Mouse (Mus musculus): ENCODE results near the gene Cyb5rl.
"Not testable (repeated sequence)": the region's sequence is repeated elsewhere in the genome, so short reads cannot be mapped to it uniquely, and the experiment has no call there.

Gene Cyb5rl

DNA sequence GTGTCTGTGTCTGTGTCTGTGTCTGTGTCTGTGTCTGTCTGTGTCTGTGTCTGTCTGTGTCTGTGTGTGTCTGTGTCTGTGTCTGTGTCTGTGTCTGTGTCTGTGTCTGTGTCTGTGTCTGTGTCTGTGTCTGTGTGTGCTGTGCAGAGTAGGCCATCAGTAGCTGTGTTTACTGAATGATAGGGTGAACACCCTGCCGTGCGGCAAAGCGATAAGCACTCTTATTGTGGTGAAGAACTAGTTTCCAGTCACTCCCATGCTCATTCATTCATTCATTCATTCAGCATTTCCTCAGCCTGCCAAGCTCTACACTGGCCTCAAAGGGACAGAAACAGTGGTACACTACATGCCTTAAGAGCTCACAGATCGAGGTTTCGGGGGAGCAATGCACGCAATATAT is 42.4 kb downstream of the Cyb5rl start:
- not testable (repeated sequence) for DNase-seq (ENCODE audit: low spot score in 2 of 2)

GRCm38 (mm10) chr4:107114278-107114677 is 47.5 kb downstream of the Cyb5rl start:
- DNase-seq (ENCODE audit: low spot score in 2 of 2): no peak

DNA sequence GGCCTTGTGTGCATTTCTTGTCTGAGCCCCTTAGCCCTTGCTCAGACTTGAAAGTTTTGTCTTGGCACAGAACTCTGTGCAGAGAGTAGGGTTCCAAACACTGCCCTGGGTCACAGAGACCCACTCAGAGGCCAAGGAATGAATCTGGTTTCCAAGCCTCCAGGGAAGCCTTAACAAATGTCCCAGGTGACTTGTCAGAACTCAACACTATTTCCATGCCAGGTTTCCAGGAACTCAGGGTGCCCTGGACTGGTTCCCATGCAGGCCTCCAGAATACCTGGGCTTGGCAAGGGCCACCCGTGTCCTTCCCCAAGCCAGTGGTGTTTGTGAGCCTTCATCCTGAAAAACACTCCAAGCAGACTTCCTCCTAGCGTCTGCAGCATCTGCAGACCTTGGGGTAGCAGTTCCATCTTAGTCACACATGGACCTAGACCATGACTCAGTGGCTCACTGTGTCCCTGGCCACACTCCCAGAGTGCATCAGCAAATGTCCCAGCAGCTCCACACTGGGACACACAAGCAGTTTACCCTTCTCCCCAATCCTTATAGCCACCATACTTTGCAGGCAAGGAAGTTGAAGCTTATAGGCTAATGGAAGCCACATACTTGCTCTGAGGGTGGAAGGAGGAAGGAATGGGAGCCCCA is 51.1 kb downstream of the Cyb5rl start:
- no peak for DNase-seq (ENCODE audit: low spot score in 2 of 2)

GRCm38 (mm10) chr4:107119056-107119455 is 52.3 kb downstream of the Cyb5rl start:
- DNase-seq (ENCODE audit: low spot score in 2 of 2): no peak

DNA sequence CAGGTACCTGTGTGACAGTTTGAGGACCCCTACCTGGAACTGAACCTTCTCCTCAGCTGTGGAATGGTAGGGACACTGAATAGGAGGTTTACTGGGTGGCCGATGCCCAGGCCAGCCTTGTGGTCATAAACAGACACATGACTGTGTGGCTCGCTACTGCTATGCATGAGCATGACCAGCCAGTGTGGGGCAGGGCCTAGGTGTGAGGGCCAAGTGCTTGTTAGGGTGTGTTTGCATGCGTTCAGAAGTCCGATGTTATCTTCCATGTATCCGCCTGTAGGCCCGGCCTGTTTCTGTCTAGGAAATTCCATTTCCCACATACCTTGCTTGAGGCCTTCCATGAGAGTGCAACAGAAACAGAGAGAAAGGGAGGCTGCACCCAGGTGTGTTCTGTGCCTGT is 53.9 kb downstream of the Cyb5rl start:
- no peak for DNase-seq (ENCODE audit: low spot score in 2 of 2)

DNA sequence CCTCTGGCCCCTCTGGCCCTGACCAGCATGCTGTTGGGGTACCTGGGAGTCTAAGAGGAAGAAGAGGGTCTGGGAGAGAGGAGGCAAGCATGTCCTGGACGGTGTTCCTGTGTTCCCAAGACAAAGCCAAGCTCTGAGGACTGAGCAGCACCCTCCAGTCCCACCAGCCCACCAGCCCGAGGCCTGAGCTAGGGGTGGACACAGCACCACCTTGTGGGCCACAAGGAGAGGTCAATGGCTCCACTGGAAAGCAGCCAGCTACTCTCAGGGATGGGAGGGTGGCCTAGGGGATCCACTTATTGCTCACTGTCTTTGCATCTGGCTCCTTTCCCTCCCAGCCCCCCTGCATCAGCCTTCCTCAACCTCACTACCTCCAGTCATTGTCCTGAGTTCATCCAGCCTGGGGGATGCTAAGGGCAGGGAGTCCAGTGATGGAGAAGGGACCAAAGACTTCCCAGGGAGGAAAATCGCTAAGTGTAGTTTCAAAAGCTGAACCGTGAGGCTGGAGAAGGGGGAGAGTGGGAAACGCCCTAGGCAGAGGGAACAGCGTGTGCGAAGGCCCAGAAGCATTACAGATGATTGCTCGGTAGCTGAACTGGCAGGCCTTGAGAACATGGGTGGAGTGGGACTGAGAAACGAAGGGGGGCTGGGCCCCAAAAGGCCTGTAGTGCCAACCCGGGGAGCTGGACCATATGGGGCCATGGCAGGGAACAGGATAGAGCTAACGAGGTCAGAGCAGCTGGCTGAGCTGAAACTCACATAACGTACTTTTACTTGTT is 54.6 kb downstream of the Cyb5rl start:
- peak; percentile 19 for DNase-seq (ENCODE audit: low spot score in 2 of 2)

GRCm38 (mm10) chr4:107124376-107124775 is 57.6 kb downstream of the Cyb5rl start:
- no peak for DNase-seq (ENCODE audit: low spot score in 2 of 2)

GRCm38 (mm10) chr4:107125101-107125500 is 58.3 kb downstream of the Cyb5rl start:
- no peak for DNase-seq (ENCODE audit: low spot score in 2 of 2)

DNA sequence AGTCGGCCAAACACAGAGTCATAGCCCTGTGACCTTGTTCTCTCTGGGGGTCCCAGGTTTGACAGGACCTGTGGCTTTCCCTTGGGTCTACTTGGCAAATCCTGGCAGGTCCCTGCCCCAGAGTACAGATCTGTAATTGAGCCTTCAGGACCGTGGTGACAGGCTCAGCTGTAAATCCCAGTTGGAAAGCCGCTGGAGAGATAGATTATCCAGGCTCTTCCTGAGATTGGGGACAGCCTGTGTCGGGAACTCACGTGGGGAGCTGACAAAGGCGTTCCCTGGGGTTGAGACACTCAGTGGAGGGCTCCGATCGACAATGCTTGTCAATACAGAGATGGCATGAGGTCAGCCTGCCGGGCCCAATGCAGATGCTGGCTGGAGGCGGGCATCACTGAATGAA is 59.6 kb downstream of the Cyb5rl start:
- no peak for DNase-seq (ENCODE audit: low spot score in 2 of 2)

DNA sequence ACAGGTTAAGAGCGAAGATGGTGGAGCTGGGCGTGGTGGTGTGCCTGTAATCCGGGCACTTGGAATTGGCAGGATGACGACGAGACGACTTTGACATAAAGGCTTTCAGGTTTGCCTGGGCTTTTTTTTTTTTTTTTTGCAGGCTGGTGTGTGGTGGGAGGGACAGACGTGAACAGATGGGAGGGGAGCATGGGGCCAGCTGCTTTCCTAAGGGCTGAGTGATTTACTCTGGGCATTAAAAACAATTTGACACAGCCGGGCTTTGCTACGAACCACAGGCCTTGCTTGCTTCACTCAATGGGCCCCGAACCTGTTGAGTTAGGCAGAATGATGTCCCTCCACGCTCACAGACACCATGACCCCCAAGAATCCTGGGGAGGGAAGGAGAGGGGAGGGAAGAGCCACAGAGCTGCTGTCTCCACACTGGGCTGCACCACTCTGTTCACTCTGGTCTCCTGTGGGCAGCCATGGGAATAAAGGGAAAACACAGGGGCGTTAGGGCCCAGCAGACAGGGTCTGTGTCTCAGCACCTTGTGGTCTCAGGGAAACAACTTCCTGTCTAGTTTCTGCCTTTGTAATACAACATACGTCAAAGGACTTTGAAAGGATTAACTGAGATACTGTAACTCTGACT is 60.2 kb downstream of the Cyb5rl start:
- DNase-seq (ENCODE audit: low spot score in 2 of 2): no peak

- peak; percentile 18 to 28 for DNase-seq (ENCODE audit: low spot score in 2 of 2)
Observed at GRCm38 (mm10) chr4:107127901-107128669, 61.3 kb downstream of the Cyb5rl start.

DNA sequence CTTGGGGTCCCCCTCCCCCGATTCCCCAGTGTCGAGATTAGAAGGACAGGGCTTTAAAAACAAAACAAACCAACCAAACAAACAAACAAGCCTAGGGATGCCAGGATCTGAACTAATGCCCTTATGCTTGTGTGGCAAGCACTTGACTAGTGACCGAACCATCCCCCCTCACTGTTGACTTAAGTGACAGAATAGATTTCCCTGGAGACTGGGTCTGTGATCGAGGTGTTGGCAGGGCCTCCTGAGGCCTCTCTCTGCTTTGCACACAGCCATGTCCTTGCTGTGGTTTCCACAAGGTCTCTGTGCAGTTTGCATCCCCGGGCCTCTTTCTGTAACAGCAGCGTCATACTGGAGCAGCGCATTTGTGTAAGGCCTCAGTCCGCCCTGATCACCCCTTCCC is 62.6 kb downstream of the Cyb5rl start:
- DNase-seq (ENCODE audit: low spot score in 2 of 2): no peak

DNA sequence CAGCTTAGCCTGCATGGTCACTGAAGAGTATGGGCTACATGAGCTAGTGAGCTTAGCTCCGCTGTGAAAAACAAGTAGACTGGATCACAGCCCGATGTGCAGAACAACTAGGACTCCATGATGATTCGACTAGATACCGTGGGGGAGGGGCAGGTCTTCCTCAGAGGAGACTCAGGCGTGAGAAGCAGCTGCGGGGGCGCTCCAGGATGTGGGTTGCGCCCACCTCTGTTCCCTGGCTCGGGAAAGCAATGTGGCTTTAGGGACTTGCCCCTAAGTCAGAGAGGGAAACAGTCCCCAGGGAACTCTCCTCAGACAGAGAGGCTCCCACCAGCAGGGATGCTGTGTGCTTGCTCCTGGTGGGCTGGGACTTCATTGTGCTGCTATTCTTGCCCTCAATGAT is 63.7 kb downstream of the Cyb5rl start:
- DNase-seq (ENCODE audit: low spot score in 2 of 2): no peak

- no peak for DNase-seq (ENCODE audit: low spot score in 2 of 2)
Observed at GRCm38 (mm10) chr4:107134891-107135290, 68.1 kb downstream of the Cyb5rl start.

DNA sequence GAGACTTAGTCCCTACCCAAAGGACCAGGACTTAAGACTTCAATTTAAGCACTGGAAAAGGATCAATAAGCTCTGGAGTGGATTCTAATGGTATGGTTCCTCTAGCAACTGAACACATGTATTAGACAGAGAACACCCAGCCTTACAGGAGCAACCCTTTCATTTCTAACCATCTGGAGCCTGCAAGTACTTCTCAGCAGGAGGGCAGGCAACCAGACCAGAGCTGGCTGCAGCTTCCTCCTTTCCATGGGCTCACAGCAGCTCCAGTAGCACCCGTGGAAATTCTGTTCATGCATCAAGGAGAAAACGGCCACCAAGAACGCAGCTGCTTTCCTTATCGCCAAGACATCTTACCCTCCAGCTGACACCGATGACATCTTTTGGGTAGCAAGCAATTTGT is 68.9 kb downstream of the Cyb5rl start:
- no peak for DNase-seq (ENCODE audit: low spot score in 2 of 2)

DNA sequence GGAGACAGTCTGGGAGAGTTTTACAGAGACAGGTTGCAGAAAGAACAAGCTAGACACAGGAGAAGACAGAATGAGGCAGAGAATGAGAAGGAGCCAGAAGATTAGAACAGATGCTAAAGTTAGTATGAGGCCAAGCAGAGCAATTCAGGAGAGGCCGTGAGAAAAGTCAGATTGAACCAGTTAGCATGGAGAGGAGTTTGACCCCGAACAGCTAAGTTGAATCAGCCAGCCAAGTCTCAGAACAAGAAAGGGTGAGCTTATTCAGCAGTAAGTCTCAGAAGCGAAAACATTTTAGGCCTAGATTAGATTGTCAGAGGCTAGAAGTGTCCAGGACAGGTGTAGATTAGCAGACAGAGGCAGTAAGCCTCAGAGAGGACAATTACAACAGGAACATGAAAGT is 69.7 kb downstream of the Cyb5rl start:
- DNase-seq (ENCODE audit: low spot score in 2 of 2): no peak

Measured in urinary bladder, postnatal 36 days (tissue).